Mouse (Mus musculus) kidney, postnatal 4 days (tissue): ENCODE data around the gene Serpina1b.
A peak's percentile ranks its signal among the peaks of the same experiment; 100 is the strongest.
"Not testable (repeated sequence)": the region's sequence is repeated elsewhere in the genome, so short reads cannot be mapped to it uniquely, and the experiment has no call there.

Source experiments
- DNase-seq, 2 experiments: peaks; one replicate each; pipeline ENCODE4 v3.0.0; 2021; ENCODE audit warnings: mixed read lengths in 2 of 2

Serpina1b gene

GRCm38 (mm10) chr12:103695429-103695828 lies 134.7 kb downstream of the Serpina1b start, which contains the start of gene Serpina1f:
TSS of gene Serpina1f (minus strand) at chr12:103695529.
- DNase-seq = no peak

GRCm38 (mm10) chr12:103688221-103688814 lies 141.9 kb downstream of the Serpina1b start:
- DNase-seq = no peak

GRCm38 (mm10) chr12:103687021-103687420 lies 143.2 kb downstream of the Serpina1b start:
- DNase-seq = peak in 1 of 2 experiments; percentile 7

GRCm38 (mm10) chr12:103686050-103686449 lies 144.1 kb downstream of the Serpina1b start:
- no peak for DNase-seq

- no peak for DNase-seq
Measured at GRCm38 (mm10) chr12:103685386-103685785, 144.8 kb downstream of the Serpina1b start.

GRCm38 (mm10) chr12:103683775-103684174 lies 146.4 kb downstream of the Serpina1b start:
- no peak for DNase-seq

GRCm38 (mm10) chr12:103681739-103682138 lies 148.4 kb downstream of the Serpina1b start:
- no peak for DNase-seq

- no peak for DNase-seq
Measured at GRCm38 (mm10) chr12:103681169-103681568, 149.0 kb downstream of the Serpina1b start.

- DNase-seq = not testable (repeated sequence)
Measured at GRCm38 (mm10) chr12:103679853-103680252, 150.3 kb downstream of the Serpina1b start.
